Mouse (Mus musculus): ENCODE results near the gene Lypd8. TPM values are rescaled to one million over a fixed set of nuclear protein-coding genes. Genes with fewer than 3 reads are reported as not detected.
A peak's percentile ranks its signal among the peaks of the same experiment; 100 is the strongest.
"Not testable (repeated sequence)": the region's sequence is repeated elsewhere in the genome, so short reads cannot be mapped to it uniquely, and the experiment has no call there.

Lypd8 gene
- total RNA-seq (2021): not detected

DNA sequence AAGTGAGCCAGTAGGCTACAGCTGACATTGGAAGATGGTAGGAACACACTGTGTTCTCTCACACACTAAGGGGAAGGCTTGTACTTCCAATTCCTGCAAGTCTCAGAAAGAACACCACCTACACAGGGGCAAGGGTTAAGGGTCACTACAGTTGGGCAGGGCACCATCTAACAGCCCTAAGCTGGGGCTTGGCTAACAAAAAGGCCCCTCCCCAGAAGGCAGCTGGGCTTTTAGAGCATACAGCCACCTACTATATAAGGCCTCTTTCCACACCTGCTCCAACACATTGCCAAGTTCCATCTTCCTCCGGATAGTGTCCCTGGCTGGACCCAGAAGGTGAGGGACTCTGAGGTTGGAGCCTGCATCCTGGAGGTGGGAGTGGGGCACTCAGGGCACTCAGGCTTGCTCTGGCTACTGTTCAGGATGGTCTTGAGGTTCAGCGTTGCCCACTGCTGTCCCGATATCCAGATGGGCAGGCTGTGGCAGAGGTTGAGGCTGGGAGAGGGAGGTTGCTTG lies at the start of gene Lypd8:
TSS of gene Lypd8 (plus strand) at position 281 of the 516 bp plus-strand sequence.
- DNase-seq (ENCODE audit: low spot score in 2 of 2): no peak
- intact Hi-C loops (cut with DNase I): no loop called here

DNA sequence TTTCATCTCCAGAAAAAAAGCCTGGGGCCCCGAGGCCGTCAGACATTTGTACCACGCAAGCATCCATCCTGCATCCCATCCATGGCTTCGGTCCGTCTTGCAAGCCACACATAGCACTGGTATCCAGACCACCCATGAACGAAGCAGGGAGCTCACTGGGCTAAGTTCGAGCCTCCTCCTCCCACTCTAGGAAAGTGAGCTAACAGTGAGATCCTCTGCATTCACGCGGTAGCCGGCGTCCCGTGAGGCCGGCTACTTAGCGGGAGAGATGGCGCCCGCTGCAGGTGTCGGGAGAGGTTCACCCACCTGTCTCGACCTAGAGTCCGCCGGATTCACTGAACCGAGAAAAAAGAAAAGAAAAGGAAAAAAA lies 49.0 kb upstream of the Lypd8 start:
- DNase-seq (ENCODE audit: low spot score in 2 of 2): peak in 1 of 2 experiments; percentile 32
- intact Hi-C loops (cut with DNase I): loop anchor here (5.0 kb wide), 1 partner anchor 153 kb away; no protein-coding TSS in a partner anchor

GRCm38 (mm10) chr11:58330276-58331148 lies 48.3 kb upstream of the Lypd8 start, which contains the start of the genes Zfp672 and Sh3bp5l:
TSS of gene Zfp672 (minus strand) at chr11:58330339.
TSS of gene Sh3bp5l (plus strand) at chr11:58330724.
- intact Hi-C loops (cut with DNase I): loop anchor here (5.0 kb wide), 1 partner anchor 153 kb away; no protein-coding TSS in a partner anchor

GRCm38 (mm10) chr11:58331149-58331495 lies 47.7 kb upstream of the Lypd8 start:
- intact Hi-C loops (cut with DNase I): loop anchor here (5.0 kb wide), 1 partner anchor 154 kb away; no protein-coding TSS in a partner anchor
- no peak for DNase-seq (ENCODE audit: low spot score in 2 of 2)

More at GRCm38 (mm10) chr11:58330276-58331148, 48.3 kb upstream of the Lypd8 start, which contains the start of the genes Zfp672 and Sh3bp5l:
- DNase-seq (ENCODE audit: low spot score in 2 of 2): peak; percentile 91 to 94

DNA sequence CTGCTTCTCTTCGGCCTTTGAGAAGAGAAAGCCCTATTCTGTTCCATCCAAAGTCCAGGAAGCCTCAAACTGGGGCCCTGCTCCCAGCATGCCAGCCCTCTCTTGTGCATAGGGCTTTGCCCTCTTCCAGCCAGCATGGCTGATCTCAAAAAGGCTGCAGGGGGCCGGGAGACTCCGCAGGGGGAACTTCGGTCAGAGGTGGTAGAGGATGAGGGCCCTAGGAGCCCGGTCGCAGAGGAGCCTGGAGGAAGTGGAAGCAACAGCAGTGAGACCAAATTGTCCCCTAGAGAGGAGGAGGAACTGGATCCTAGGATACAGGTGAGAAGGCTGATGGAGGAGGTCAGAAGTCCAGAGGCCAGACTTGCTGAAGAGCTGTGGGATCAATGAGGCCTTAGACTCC lies 47.3 kb upstream of the Lypd8 start:
- intact Hi-C loops (cut with DNase I): loop anchor here (5.0 kb wide), 1 partner anchor 154 kb away; no protein-coding TSS in a partner anchor

DNA sequence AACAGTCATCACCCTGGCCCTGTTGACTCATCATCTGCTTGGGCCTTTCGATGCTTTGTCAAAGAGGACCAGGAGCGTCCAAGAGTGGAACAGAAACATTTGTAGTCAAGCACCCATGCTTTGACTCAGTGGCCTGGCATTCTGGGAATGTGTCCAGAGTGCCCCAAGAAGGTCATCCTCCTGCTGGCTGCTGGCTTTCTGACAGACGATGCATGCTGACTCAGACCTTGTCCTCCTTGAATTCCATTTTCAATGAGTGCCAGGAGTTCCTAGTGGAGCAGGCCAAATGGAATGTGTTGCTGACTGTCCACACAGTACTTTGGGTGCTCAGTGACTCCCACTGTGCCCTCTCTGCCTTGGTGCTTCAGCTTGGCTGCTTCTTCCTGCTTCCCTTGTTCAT lies 44.1 kb upstream of the Lypd8 start:
- DNase-seq (ENCODE audit: low spot score in 2 of 2): no peak
- intact Hi-C loops (cut with DNase I): loop anchor here (5.0 kb wide), 1 partner anchor 157 kb away; no protein-coding TSS in a partner anchor

More for the DNA sequence above, 47.3 kb upstream of the Lypd8 start:
- DNase-seq (ENCODE audit: low spot score in 2 of 2): no peak

DNA sequence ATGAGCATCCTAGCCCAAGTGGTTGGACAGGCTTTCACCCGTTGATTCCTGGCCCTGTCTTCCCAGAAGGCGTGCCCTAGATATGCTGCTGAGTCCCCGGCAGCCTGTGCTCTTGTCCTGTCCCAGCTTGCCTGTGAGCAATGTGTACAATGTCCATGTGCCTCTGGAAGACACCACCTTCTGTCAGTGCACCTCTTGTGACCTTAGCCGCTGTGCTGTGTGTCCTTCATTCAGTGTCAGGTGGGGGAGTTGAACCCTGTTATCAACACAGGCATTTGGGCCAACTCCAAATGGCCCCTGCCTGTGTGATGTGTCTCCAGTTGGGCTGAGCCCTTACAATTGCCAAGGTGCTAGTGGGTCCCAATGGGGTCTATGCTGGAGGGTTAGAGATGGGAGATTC lies 32.1 kb upstream of the Lypd8 start:
- intact Hi-C loops (cut with DNase I): no loop called here
- no peak for DNase-seq (ENCODE audit: low spot score in 2 of 2)

- DNase-seq (ENCODE audit: low spot score in 2 of 2): no peak
- intact Hi-C loops (cut with DNase I): no loop called here
Observed at GRCm38 (mm10) chr11:58350628-58351027, 28.2 kb upstream of the Lypd8 start.

- no peak for DNase-seq (ENCODE audit: low spot score in 2 of 2)
- intact Hi-C loops (cut with DNase I): no loop called here
Observed at GRCm38 (mm10) chr11:58351179-58351578, 27.7 kb upstream of the Lypd8 start.

GRCm38 (mm10) chr11:58352681-58353548 lies 25.9 kb upstream of the Lypd8 start:
- intact Hi-C loops (cut with DNase I): no loop called here
- DNase-seq (ENCODE audit: low spot score in 2 of 2): no peak

DNA sequence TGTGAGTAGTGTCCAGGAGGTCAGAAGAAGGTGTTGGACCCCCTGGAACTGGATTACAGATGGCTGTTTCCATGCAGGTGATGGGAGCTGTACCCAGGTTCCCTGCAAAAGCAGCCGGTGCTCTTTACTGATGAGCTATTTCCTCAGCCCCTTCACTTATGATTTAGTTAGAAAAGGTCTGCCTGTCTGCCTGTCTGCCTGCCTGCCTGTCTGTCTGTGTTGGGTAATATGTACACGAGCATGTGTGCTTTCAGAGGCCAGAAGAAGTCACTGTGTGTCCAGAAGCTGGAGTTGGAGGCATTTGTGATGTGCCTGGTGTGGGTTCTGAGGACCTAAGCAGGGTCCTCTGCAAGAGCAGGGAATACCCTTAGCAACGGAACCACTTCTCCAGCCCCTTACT lies 25.1 kb upstream of the Lypd8 start:
- DNase-seq (ENCODE audit: low spot score in 2 of 2): no peak

GRCm38 (mm10) chr11:58354476-58354875 lies 24.4 kb upstream of the Lypd8 start:
- peak; percentile 17 to 28 for DNase-seq (ENCODE audit: low spot score in 2 of 2)
- intact Hi-C loops (cut with DNase I): no loop called here

More for the DNA sequence above, 25.1 kb upstream of the Lypd8 start:
- intact Hi-C loops (cut with DNase I): no loop called here

DNA sequence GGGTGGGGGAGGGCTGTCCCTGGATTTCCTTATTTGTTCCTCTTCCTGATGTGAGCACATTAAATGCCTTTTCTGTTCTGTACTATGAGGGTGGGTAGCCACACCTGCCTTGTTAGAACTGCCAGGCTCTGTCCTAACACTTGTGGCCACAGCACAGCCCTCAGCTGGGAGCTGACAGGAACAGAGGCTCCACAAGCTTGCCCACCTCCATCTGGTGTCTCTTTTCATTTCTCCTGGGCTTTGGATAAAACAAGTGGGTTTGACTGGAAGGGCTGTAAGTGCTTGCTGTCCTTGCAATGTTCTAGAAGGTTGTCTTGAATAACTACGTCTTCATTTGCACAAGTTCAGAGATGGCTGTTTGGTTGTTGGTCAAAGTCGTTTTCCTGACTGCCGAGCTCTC lies 23.9 kb upstream of the Lypd8 start:
- DNase-seq (ENCODE audit: low spot score in 2 of 2): peak; percentile 24 to 44
- intact Hi-C loops (cut with DNase I): no loop called here

DNA sequence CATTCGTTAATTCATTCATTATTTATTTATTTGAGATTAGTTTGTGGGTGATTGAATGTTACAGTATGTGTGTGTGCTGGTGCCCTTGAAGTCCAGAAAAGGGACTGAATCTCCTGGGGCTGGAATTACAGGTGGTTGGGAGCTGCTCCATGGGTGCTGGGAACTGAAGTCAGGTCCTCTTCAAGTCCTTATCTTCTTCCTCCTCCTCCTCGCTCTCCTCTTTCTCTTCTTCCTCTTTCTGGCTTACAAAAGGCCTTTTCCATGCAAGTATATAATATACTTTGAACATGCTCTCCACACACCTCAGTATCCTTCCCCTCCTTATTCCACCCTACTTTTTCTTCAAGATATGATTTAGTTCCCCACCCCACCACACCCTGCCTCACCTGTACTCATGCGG lies 21.8 kb upstream of the Lypd8 start:
- no peak for DNase-seq (ENCODE audit: low spot score in 2 of 2)
- intact Hi-C loops (cut with DNase I): no loop called here

DNA sequence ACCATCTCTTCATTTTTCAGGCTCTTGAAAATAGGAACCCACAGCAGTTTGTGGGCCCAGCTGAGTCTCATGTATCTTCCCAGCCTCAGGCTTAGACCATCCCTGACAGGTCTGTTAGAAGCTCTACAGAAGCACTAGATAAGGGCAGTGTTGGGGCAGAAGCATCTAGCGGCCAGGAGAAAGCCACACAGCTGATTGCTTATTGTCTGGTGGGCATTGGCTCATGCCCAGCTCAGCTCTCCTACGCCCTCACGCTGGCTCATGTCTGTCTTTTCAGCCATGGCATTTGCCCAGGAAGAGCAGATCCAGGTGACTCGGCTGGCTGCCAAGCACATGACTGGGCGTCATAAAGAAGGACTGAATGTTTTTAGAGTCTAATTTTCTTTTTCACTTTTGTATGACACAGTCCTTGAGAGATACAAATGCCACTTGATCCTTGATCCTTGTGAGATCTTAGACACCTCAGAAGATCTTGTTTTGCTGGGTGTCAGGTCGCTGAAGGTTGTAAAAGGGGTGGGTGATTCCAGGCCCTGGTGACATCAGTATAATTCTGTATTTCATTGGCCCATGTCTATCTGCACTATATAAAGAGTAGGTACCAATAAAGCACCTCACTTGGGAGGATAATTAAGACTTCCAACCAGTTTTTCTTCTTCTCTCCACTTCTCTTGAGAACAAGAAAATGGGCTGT lies 20.9 kb upstream of the Lypd8 start:
- no peak for DNase-seq (ENCODE audit: low spot score in 2 of 2)
- intact Hi-C loops (cut with DNase I): no loop called here

DNA sequence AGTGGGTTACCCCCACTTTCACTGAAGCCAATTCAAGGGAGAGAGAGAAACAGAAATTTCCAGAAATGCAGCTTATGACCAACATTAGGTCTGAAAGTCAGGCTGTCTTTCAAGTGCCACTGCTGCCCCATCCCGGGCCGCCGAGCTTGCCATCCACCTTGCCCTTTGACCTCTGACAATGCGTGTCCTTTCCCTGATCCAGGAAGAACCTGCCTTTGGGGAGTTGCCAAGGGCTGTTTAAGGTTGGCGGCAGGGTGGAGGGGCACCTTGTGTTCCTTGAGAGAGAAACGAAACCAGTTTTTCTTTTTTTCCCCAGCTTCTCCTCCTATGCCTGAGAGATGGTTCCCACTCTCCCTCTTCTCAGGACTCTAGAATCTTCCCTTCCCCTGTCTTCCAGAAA lies 16.3 kb upstream of the Lypd8 start:
- intact Hi-C loops (cut with DNase I); DNase-seq (ENCODE audit: low spot score in 2 of 2): not testable (repeated sequence)

DNA sequence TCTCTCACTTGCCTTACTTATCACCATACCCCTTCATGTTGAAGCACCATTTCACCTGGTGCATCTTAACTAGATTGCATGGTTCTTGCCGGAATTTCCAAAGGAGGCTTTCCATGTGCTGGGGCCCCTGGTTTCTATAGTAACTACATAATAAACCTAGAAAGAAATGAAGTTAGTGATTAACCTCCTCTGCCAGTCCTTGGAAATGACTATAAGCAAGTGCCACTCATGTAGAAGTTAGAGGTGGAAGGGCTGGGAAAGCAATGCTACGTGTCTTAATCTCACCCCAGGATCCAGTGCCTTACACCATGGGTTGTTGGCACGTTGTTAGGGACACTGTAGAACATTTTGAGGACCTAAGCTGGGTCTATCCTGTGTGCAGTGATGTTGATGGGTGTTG lies 14.4 kb upstream of the Lypd8 start:
- DNase-seq (ENCODE audit: low spot score in 2 of 2): no peak
- intact Hi-C loops (cut with DNase I): no loop called here

DNA sequence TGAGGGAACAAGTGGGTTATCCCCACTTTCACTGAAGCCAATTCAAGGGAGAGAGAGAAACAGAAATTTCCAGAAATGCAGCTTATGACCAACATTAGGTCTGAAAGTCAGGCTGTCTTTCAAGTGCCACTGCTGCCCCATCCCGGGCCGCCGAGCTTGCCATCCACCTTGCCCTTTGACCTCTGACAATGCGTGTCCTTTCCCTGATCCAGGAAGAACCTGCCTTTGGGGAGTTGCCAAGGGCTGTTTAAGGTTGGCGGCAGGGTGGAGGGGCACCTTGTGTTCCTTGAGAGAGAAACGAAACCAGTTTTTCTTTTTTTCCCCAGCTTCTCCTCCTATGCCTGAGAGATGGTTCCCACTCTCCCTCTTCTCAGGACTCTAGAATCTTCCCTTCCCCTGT lies 12.7 kb upstream of the Lypd8 start:
- intact Hi-C loops (cut with DNase I); DNase-seq (ENCODE audit: low spot score in 2 of 2): not testable (repeated sequence)

DNA sequence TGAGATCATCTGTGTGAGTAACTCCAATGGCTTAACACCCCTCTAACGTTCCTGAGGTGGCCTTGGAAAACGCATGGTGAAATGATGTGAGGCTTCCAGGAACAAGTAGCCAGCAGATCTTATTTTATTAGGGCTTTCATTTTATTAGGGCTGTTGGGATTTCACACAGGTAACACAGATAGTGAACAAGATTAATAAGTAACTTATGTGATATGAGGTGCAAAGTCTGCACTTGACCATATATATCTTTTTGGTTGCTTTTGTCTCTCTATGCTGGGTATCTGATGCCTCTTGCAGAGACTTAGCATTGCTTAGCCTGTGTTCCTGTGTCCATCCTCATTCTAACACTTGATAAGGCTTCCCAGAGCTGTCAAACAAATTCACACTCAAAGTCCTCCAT lies 1.6 kb upstream of the Lypd8 start:
- intact Hi-C loops (cut with DNase I): no loop called here
- DNase-seq (ENCODE audit: low spot score in 2 of 2): no peak

Data from left cerebral cortex, postnatal 36 days (tissue).